ENCODE assay signal across 9 mouse cellular contexts in genomic region chr2:4668626-4669025, GRCm38 (mm10). TPM values are rescaled to one million over a fixed set of nuclear protein-coding genes. Genes with fewer than 3 reads are reported as not detected.
"Had no signal": no experiment of that assay in that cellular context is flagged by ENCODE, and none has a peak within 500 bp of the region (broad histone marks: within the 10 kb centered on the region; RNA-seq: fewer than 3 reads in every experiment).

No protein-coding gene starts in this region.

- DNase-seq: lung, adult 2 months; lung, postnatal 14 days; lung, postnatal 36 days; right cerebral cortex, postnatal 14 days; thymus, adult 2 months; thymus, postnatal 25 days; thymus, postnatal 4 days had no signal

RNA-seq across cellular contexts. Expression of gene Bend7, which starts 49.0 kb away (rescaled TPM):
- total RNA-seq: monocyte, adult 5-6 weeks; neutrophil, adult 5-6 weeks had no signal
